Mouse (Mus musculus): Measurements from ENCODE around the gene Slc9a9. TPM values are rescaled to one million over a fixed set of nuclear protein-coding genes. Genes with fewer than 3 reads are reported as not detected.

Slc9a9 gene
- polyA plus RNA-seq, 1 experiment from 2014 or later = 2.6 TPM

DNA sequence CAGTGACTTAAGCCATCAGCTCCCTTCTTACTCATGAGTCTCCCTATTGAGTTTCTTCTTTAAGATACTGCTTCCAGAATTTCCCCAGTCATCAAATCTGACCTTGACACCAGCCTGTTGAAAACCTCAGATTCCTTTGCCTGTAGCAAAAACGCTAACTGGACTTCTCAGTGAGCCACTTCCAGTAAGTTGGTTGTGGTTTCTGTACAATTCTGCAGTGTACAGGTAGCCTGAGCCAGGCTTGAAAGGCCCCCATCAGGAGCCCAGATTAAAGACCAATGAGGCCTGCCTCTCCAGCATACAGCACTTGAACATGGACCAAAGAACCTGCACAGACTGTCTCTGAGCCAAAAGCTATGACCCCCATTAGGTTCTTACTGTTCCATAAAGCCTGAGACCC lies 498.1 kb downstream of the Slc9a9 start:
- Histone ChIP-seq H3K36me3 (replicated peaks) (no peaks in the 10 kb centered on the region), H3K4me3 (no peak overlapping the region), H3K27ac (replicated peaks) (no peak overlapping the region), H3K9me3 (no peaks in the 10 kb centered on the region), H3K4me1 (no peaks in the 10 kb centered on the region), H3K27me3 (replicated peaks; ENCODE audit: low read depth, poor library complexity, severe bottlenecking) (no peaks in the 10 kb centered on the region)
- no peak for DNase-seq (ENCODE audit: low spot score)
- WGBS = 70% methylated on average over 1 of the region's 1 CpGs

DNA sequence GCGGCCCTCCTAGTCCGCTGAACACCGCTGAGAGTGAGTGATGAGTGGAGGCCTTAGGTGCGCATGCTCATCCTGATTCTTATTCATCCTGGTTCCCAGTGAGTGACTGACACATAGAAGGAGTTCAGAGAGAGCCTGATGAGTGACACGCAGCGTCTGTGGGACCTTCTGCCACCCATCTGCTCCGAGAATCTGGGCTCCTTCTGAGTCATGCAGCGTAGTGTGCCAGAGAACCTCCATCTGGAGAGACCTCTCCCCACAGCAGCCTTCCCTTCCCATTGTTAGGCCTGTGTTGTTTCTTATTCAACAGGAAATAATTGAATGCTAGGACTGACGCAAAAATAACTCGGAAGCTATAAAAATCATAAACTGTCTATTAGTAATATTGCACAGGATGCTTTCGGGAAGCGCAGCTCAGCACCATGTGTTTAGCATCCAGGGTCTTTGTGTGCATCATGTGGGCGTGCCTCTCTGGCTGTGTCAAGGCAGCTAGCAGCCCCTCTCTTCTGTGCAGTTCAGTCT lies 498.8 kb downstream of the Slc9a9 start:
- H3K27ac ChIP-seq (replicated peaks) = no peak overlapping the region; the same call in 1 of the 2 replicates
- no peaks in the 10 kb centered on the region for H3K9me3 ChIP-seq
- 89% methylated on average over 13 of the region's 13 CpGs for WGBS
- H3K4me1 ChIP-seq = no peaks in the 10 kb centered on the region
- no peak for DNase-seq (ENCODE audit: low spot score)
- no peaks in the 10 kb centered on the region for H3K27me3 ChIP-seq (replicated peaks; ENCODE audit: low read depth, poor library complexity, severe bottlenecking)
- H3K4me3 ChIP-seq = no peak overlapping the region
- H3K36me3 ChIP-seq (replicated peaks) = no peaks in the 10 kb centered on the region

DNA sequence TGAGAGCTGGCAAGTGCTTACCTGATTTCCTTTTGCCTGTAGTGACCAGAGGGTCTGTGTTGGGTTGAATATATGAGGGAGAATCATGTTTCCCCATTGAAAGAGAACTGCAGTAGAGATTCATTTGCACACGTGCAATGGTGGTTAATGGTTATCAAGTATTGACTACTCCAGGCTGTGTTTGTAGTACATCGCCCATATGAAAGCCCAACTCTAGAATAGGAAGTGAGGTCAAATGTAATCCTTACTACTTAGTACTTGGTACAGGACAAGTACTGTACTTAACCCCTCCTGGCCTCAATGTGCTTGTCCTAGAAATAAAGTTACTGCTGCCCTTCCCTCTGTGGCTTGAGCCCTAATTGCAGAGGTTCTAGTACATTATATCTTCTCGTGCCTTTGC lies 508.5 kb downstream of the Slc9a9 start:
- Histone ChIP-seq H3K4me1 (peaks cover 20% of the 10 kb centered on the region), H3K27ac (replicated peaks) (no peak overlapping the region), H3K9me3 (no peaks in the 10 kb centered on the region), H3K27me3 (replicated peaks; ENCODE audit: low read depth, poor library complexity, severe bottlenecking) (no peaks in the 10 kb centered on the region), H3K4me3 (no peak overlapping the region), H3K36me3 (replicated peaks) (no peaks in the 10 kb centered on the region)
- DNase-seq (ENCODE audit: low spot score) = no peak
- 86% methylated on average over 3 of the region's 3 CpGs for WGBS

DNA sequence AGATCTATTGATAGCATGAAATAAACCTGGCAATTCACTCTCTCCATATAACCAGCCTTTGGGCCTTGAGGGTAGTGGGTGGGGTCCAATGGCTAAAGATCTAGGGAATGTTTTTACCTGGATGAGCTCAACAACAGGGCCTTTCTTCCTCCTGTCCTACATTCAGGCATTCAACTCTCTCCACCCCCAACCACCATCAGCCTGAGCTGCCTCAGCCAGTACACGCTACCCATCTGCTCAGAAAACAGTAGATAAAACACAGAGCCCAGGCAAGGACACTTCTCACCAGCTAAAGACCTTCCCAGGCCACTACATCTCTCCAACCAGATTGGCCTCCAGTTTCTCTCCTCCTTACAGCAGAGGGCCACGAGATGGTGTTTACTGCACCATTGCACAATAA lies 510.3 kb downstream of the Slc9a9 start:
- no peak overlapping the region for H3K4me3 ChIP-seq
- WGBS = 80% methylated on average over 2 of the region's 2 CpGs
- DNase-seq (ENCODE audit: low spot score) = no peak
- H3K36me3 ChIP-seq (replicated peaks) = no peaks in the 10 kb centered on the region
- no peaks in the 10 kb centered on the region for H3K27me3 ChIP-seq (replicated peaks; ENCODE audit: low read depth, poor library complexity, severe bottlenecking)
- peaks cover 20% of the 10 kb centered on the region for H3K4me1 ChIP-seq
- no peaks in the 10 kb centered on the region for H3K9me3 ChIP-seq
- H3K27ac ChIP-seq (replicated peaks) = no peak overlapping the region

DNA sequence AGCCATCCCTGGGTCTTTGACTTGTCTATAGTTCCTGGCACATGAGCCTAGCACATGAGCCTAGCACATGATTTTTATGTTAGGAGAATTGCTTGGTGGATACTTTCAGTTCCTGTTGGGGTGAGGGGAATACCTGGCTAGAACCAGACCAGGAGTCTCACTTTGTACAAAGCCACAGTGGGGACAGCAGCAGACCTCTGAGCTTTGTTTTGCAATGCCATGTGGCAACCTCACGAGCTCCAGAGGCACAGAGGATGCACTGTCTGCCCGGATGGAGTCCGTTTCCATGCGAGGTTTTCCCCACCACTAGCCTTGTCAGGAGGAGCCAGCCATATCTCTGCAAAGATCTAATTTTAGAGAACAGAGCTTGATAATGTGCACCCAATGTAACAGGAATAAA lies 510.9 kb downstream of the Slc9a9 start:
- no peaks in the 10 kb centered on the region for H3K36me3 ChIP-seq (replicated peaks)
- peaks cover 20% of the 10 kb centered on the region for H3K4me1 ChIP-seq
- 46% methylated on average over 4 of the region's 4 CpGs for WGBS
- H3K4me3 ChIP-seq = no peak overlapping the region
- H3K27ac ChIP-seq (replicated peaks) = peak overlapping the region; percentile 73; the same call in 1 of the 2 replicates
- no peaks in the 10 kb centered on the region for H3K9me3 ChIP-seq
- H3K27me3 ChIP-seq (replicated peaks; ENCODE audit: low read depth, poor library complexity, severe bottlenecking) = no peaks in the 10 kb centered on the region
- DNase-seq (ENCODE audit: low spot score) = no peak

DNA sequence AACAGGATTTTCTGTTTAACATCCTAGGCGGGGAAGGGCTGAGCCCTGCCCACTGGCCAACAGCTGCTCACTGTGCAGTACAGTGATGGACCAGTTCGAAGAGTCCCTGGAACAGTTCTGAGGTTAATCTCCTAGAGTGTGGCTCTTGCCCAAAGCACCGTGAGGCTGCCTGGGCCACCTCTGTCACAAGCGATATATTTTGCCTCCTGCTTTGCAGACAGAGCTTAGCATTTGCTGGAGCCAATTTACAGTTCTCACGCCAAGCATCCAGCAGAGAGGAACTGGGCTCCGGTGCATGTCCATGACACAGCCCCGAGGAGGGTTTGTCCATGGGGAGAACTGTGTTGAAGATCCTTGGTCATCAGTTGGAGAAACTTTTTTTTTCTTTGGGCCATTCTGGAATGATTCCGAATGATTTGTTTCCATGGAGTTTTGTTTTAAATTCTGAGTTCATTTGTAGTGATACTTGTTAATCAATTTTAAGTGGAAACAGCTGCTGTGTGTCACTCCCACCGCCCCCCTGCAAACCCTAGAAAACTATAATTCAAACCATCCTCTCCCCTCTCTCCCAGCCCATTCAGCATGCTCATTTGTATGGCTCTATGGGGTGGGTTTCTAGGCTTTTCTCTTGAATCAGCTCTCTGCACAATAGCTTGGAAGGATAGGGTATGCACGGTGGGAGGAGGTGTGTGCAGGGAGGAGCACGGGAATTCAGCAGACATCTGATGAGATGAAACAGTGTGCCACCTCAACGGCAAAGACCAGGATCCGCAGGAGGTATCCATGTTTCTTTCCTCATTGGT lies 511.7 kb downstream of the Slc9a9 start:
- 42% methylated on average over 13 of the region's 13 CpGs for WGBS
- Histone ChIP-seq H3K36me3 (replicated peaks) (no peaks in the 10 kb centered on the region), H3K4me1 (peaks cover 20% of the 10 kb centered on the region), H3K27me3 (replicated peaks; ENCODE audit: low read depth, poor library complexity, severe bottlenecking) (no peaks in the 10 kb centered on the region), H3K27ac (replicated peaks) (peak overlapping the region; percentile 73), H3K4me3 (no peak overlapping the region), H3K9me3 (no peaks in the 10 kb centered on the region)
- peak; percentile 53 for DNase-seq (ENCODE audit: low spot score)

DNA sequence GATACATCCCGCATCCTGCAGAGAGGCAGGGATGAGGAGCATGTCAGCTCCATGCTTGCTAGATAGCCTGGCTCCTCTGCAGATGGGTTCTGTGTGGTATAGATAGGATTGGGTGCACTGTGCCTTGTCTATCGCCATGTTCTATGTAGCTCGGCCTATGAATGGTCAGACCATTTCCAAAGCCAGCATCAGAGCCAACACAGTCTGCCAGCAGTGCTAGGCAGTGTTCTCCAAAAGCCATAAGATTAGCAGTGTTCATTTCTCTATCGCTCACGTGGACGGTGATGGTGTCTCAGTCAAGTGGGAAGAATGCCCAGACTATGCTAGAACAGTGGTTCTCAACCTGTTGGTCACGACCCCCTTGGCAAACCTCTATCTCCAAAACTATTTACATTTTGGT lies 512.6 kb downstream of the Slc9a9 start:
- Histone ChIP-seq H3K36me3 (replicated peaks) (no peaks in the 10 kb centered on the region), H3K4me1 (peaks cover 20% of the 10 kb centered on the region), H3K9me3 (no peaks in the 10 kb centered on the region), H3K4me3 (no peak overlapping the region), H3K27me3 (replicated peaks; ENCODE audit: low read depth, poor library complexity, severe bottlenecking) (no peaks in the 10 kb centered on the region), H3K27ac (replicated peaks) (0 out of 2 replicates have a peak overlapping the region, but pooled peaks have one; percentile 41)
- DNase-seq (ENCODE audit: low spot score) = no peak
- WGBS = 94% methylated on average over 7 of the region's 7 CpGs

DNA sequence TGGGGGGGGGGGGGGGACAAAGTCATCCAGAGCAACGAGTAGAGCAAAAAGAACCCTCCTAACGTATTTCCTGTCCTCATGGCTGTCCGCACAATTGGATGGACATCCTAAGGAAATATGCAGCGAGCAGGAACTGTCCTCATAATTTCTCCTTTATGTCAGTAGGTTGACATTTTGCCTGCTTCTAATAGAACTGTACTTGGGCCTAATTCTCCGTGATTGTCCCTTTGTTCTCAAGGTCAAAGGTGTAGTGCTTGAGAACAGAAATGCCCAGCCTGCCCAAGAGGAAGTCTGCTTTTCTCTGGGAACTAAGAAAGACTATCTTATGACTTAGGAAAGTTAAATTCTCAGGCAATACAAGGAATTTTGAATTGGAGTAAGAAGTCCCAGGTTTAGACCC lies 514.7 kb downstream of the Slc9a9 start:
- DNase-seq (ENCODE audit: low spot score) = no peak
- Histone ChIP-seq H3K36me3 (replicated peaks) (no peaks in the 10 kb centered on the region), H3K27me3 (replicated peaks; ENCODE audit: low read depth, poor library complexity, severe bottlenecking) (no peaks in the 10 kb centered on the region), H3K27ac (replicated peaks) (no peak overlapping the region), H3K9me3 (no peaks in the 10 kb centered on the region), H3K4me1 (peaks cover 34% of the 10 kb centered on the region), H3K4me3 (no peak overlapping the region)
- 73% methylated on average over 5 of the region's 5 CpGs for WGBS

DNA sequence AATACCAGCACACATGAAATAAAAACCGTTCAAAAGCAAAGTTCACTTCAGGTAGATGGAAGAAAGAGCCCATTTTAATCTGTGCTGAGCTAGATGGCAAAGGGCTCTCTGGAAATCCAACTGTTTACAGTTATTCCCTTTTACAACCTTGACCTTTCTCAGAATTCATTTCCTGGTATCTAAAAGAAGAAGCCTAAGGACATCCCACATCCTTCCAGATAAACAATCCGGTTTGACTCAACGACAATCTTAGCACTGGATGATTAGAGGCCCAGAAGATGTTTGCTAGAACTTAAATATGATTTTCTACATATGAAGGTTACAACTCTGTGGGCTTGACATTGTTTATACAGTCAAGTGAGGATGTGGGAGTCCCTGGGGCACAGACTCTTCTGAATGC lies 516.1 kb downstream of the Slc9a9 start:
- Histone ChIP-seq H3K27ac (replicated peaks) (no peak overlapping the region; the same call in 1 of the 2 replicates), H3K4me1 (peaks cover 29% of the 10 kb centered on the region), H3K27me3 (replicated peaks; ENCODE audit: low read depth, poor library complexity, severe bottlenecking) (no peaks in the 10 kb centered on the region), H3K36me3 (replicated peaks) (no peaks in the 10 kb centered on the region), H3K4me3 (no peak overlapping the region), H3K9me3 (no peaks in the 10 kb centered on the region)
- 84% methylated on average over 3 of the region's 3 CpGs for WGBS
- no peak for DNase-seq (ENCODE audit: low spot score)

DNA sequence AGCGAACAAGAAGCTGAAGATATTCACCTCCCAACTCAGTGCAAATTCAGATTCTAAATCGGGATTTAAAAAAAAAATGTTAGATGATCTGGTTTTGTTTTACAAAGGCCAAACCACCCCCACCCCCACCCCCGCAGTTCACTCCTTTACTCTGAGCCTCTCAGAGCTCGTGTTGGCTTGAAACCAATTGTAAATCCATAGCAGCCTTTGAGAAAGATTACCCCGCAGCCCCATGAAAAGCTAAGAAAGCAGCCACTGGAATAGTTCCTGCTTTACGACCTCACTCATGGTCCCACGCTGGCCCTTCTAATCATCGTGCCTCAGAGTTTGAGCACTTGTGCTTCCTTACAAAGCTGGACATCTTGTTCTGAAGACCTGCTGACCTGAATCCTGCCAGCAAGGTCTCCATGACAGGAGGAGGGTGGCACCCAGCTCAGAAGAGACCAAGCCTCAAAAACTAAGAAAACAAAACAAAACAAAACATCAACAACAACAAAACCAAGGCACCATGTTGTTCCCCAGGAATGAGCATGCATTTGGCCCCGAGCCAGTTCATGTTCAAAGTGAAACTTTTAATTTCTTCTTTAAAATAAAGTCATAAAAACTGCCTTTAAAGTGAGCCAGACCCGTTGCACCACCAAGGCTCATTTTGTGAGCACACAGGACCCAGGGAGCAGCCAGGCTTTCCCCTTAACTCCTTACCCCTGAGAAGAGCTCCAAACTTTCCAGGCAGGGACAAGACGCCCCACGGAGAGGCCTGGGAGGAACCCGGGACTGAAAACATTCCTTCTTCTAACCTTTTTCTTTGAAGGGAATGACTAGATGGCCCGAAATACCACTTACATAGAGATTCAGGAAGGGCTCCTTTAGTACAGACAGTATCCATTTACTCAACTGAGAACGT lies 516.9 kb downstream of the Slc9a9 start:
- no peak for DNase-seq (ENCODE audit: low spot score)
- no peaks in the 10 kb centered on the region for H3K9me3 ChIP-seq
- peaks cover 21% of the 10 kb centered on the region for H3K4me1 ChIP-seq
- WGBS = 66% methylated on average over 15 of the region's 15 CpGs
- H3K27ac ChIP-seq (replicated peaks) = no peak overlapping the region; the same call in 1 of the 2 replicates
- H3K36me3 ChIP-seq (replicated peaks) = no peaks in the 10 kb centered on the region
- H3K27me3 ChIP-seq (replicated peaks; ENCODE audit: low read depth, poor library complexity, severe bottlenecking) = no peaks in the 10 kb centered on the region
- H3K4me3 ChIP-seq = no peak overlapping the region

DNA sequence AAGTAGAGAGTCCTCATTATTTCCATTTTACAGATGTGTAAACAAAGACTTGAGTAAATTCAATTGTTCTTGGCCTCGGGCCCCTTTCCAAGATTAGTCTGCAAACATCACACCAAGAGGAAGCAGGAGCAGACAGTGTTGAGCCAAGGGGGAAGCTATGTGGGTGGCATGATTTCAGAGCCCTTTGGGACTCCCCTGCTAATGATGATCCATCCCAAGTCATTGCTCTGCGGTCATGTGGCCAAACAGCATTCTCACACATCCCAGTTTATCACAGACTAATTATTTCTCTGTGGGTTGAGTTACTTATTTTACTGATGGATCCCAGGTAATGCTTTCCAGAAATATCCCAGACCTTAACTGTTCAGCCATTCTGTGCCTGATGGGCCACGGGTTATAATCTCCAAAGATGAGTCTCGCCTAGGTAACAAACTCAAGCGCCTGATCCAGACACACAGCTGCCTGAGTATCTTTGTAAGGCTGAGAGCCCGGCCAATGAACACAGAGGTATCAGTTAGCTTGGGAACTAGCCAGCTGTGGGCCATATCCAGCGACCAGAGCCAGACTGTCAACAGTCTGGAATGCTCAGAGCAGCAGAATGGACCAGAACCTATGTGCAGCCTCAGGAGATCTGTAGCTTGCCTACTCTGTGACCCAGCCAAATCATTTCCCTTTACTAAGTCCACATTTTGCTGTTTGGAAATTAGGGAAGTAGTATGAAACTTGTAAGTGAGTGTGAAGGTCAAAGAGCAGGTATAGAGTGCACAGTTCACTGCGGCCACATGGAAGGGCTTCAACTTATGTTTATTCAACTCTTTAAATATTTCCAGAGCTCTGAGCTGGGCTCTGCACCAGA lies 518.9 kb downstream of the Slc9a9 start:
- WGBS = 70% methylated on average over 8 of the region's 8 CpGs
- Histone ChIP-seq H3K9me3 (no peaks in the 10 kb centered on the region), H3K27me3 (replicated peaks; ENCODE audit: low read depth, poor library complexity, severe bottlenecking) (no peaks in the 10 kb centered on the region), H3K36me3 (replicated peaks) (no peaks in the 10 kb centered on the region), H3K4me3 (no peak overlapping the region), H3K4me1 (peaks cover 16% of the 10 kb centered on the region), H3K27ac (replicated peaks) (no peak overlapping the region)
- DNase-seq (ENCODE audit: low spot score) = peak; percentile 33

DNA sequence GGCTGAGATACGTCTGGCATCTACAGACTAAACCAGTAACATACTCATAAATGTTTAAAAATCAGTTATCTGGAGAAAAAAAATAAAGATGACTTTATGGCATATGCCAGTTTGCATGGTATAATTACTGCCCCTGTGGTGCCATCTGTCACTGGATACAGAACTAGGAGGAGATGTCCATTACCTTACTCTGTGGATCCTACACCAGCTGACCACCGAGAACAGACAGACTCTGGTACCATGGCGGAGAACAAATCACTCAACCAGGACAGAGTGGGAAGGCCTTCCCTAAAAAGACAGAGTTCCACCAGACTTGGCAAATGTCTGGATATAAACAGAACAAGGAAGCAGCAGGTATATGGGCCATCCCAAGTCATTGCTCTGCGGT lies 519.5 kb downstream of the Slc9a9 start:
- Histone ChIP-seq H3K27me3 (replicated peaks; ENCODE audit: low read depth, poor library complexity, severe bottlenecking) (no peaks in the 10 kb centered on the region), H3K4me1 (peaks cover 22% of the 10 kb centered on the region), H3K9me3 (no peaks in the 10 kb centered on the region), H3K36me3 (replicated peaks) (no peaks in the 10 kb centered on the region), H3K27ac (replicated peaks) (no peak overlapping the region), H3K4me3 (no peak overlapping the region)
- WGBS = 78% methylated on average over 4 of the region's 4 CpGs
- DNase-seq (ENCODE audit: low spot score) = no peak

Data from embryonic facial prominence, embryonic 10.5 days (tissue).